Mouse (Mus musculus): ENCODE data around the gene Erlin1.

GRCm38 (mm10) chr19:44042121-44042520 lies 27.5 kb downstream of the Erlin1 start:
- TF ChIP-seq EP300 (IDR thresholded peaks at IDR 0.05; ENCODE audit: low read length) (no peak), USF1 (IDR thresholded peaks at IDR 0.05; ENCODE audit: low read depth, low read length) (no peak)
